In the genomic region with DNA sequence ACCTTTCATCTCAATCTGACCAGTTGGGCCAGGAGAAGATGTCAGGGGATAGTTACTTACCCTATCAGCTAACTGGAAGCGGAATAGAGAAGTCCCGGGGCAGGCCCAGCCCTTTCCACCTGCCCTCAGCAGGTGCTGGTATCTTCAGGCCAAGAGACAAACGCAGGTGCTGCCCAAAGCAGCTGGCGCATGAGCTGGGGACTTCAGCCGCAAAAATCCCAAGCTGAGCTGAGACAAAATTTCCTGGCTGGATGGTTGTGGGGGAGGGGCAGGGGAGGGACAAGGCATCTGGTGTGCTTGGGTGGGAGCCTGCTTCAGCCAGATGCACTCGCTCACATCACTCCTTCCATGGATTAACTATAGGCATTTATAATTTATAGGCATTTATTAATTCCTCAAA, we compare ENCODE assay signal across 14 mouse cellular contexts.
A peak's percentile ranks its signal among the peaks of the same experiment; 100 is the strongest.
DNase-seq lines count a peak whose midpoint lies in the region; ATAC-seq and TF ChIP-seq lines count a peak whose summit lies in the region.
"Had no signal": no experiment of that assay in that cellular context is flagged by ENCODE, and none has a peak within 500 bp of the region (broad histone marks: within the 10 kb centered on the region; RNA-seq: fewer than 3 reads in every experiment).

No protein-coding gene starts in this region.

- no peak overlapping the region for H3K4me3 ChIP-seq in hindbrain, embryonic 10.5 days
- H3K4me3 ChIP-seq in hindbrain, embryonic 13.5 days, result no peak overlapping the region
- no peak overlapping the region for H3K4me3 ChIP-seq in midbrain, embryonic 14.5 days (replicated peaks; ENCODE audit: low read depth, low read length)
- H3K4me3 ChIP-seq in midbrain, embryonic 13.5 days (replicated peaks), result no peak overlapping the region
- H3K4me3 ChIP-seq in myocyte, result no peak overlapping the region
- H3K4me3 ChIP-seq: heart, embryonic 10.5 days; limb, embryonic 12.5 days; lung, embryonic 15.5 days; midbrain, embryonic 10.5 days; stomach, embryonic 15.5 days had no signal

- TF ChIP-seq CTCF in brain, embryonic 14.5 days (IDR thresholded peaks at IDR 0.05; ENCODE audit: borderline replicate concordance, extremely low read depth, insufficient read depth, insufficient read length), result no peak

- H3K27me3 ChIP-seq in hindbrain, embryonic 10.5 days (ENCODE audit: insufficient read depth, poor library complexity, severe bottlenecking), result peaks cover 22% of the 10 kb centered on the region
- peaks cover 29% of the 10 kb centered on the region for H3K27me3 ChIP-seq in hindbrain, embryonic 13.5 days
- no peaks in the 10 kb centered on the region for H3K27me3 ChIP-seq in midbrain, embryonic 14.5 days (ENCODE audit: control insufficient read depth, insufficient read depth, low read length)
- peaks cover 18% of the 10 kb centered on the region for H3K27me3 ChIP-seq in midbrain, embryonic 13.5 days
- H3K27me3 ChIP-seq in myocyte (ENCODE audit: control insufficient read depth, insufficient read depth, insufficient read length), result peaks cover 90% of the 10 kb centered on the region

- H3K9me3 ChIP-seq in hindbrain, embryonic 10.5 days, result no peaks in the 10 kb centered on the region
- 0 out of 2 replicates have a peak, but pooled peaks cover 3% of the 10 kb centered on the region for H3K9me3 ChIP-seq in hindbrain, embryonic 13.5 days
- no peaks in the 10 kb centered on the region for H3K9me3 ChIP-seq in midbrain, embryonic 14.5 days (ENCODE audit: control insufficient read depth, low read length)
- no peaks in the 10 kb centered on the region for H3K9me3 ChIP-seq in midbrain, embryonic 13.5 days
- H3K9me3 ChIP-seq: heart, embryonic 10.5 days; limb, embryonic 12.5 days; lung, embryonic 15.5 days; midbrain, embryonic 10.5 days; stomach, embryonic 15.5 days had no signal

- ATAC-seq in hindbrain, embryonic 13.5 days (ENCODE audit: low FRiP score), result no peak
- ATAC-seq in midbrain, embryonic 14.5 days (ENCODE audit: low FRiP score, low TSS enrichment), result no peak
- no peak for ATAC-seq in midbrain, embryonic 13.5 days

- 66% methylated on average over 6 of the region's 6 CpGs for WGBS in hindbrain, embryonic 10.5 days
- 56% methylated on average over 6 of the region's 6 CpGs for WGBS in hindbrain, embryonic 13.5 days
- WGBS in midbrain, embryonic 14.5 days, result 48% methylated on average over 6 of the region's 6 CpGs
- 60% methylated on average over 6 of the region's 6 CpGs for WGBS in midbrain, embryonic 13.5 days

- peak; percentile 19 for DNase-seq in hindbrain, embryonic 10.5 days (ENCODE audit: low spot score)
- peak; percentile 31 for DNase-seq in midbrain, embryonic 14.5 days
- DNase-seq in brain, embryonic 14.5 days (ENCODE audit: low read depth), result peak; percentile 55
- DNase-seq in spleen, postnatal 36 days (ENCODE audit: low spot score in 2 of 2), result no peak
- DNase-seq: heart, postnatal 4 days; kidney, adult 18-20 months had no signal

- TF ChIP-seq POLR2A in brain, embryonic 14.5 days (IDR thresholded peaks at IDR 0.05; ENCODE audit: borderline replicate concordance, extremely low read depth, insufficient read depth, insufficient read length, poor library complexity, severe bottlenecking), result no peak
- no peak for TF ChIP-seq POLR2A in myocyte (IDR thresholded peaks at IDR 0.05; ENCODE audit: insufficient read length, low read depth)

- no peak overlapping the region for H3K4me2 ChIP-seq in hindbrain, embryonic 13.5 days
- no peak overlapping the region for H3K4me2 ChIP-seq in midbrain, embryonic 14.5 days (ENCODE audit: low read length)
- no peak overlapping the region for H3K4me2 ChIP-seq in midbrain, embryonic 13.5 days (replicated peaks)
- no peak overlapping the region for H3K4me2 ChIP-seq in myocyte (ENCODE audit: low read depth)
- H3K4me2 ChIP-seq: limb, embryonic 12.5 days; lung, embryonic 15.5 days; stomach, embryonic 15.5 days had no signal

- no peaks in the 10 kb centered on the region for H3K79me2 ChIP-seq in myocyte (ENCODE audit: control insufficient read depth, insufficient read depth)

- H3K9ac ChIP-seq in hindbrain, embryonic 13.5 days, result no peak overlapping the region
- H3K9ac ChIP-seq in midbrain, embryonic 14.5 days (replicated peaks; ENCODE audit: low read length), result no peak overlapping the region
- H3K9ac ChIP-seq in midbrain, embryonic 13.5 days (replicated peaks), result no peak overlapping the region
- H3K9ac ChIP-seq: limb, embryonic 12.5 days; lung, embryonic 15.5 days; stomach, embryonic 15.5 days had no signal

- no peaks in the 10 kb centered on the region for H3K36me3 ChIP-seq in hindbrain, embryonic 10.5 days
- no peaks in the 10 kb centered on the region for H3K36me3 ChIP-seq in hindbrain, embryonic 13.5 days
- no peaks in the 10 kb centered on the region for H3K36me3 ChIP-seq in midbrain, embryonic 14.5 days (ENCODE audit: control insufficient read depth, insufficient read depth, low read length)
- no peaks in the 10 kb centered on the region for H3K36me3 ChIP-seq in midbrain, embryonic 13.5 days
- no peaks in the 10 kb centered on the region for H3K36me3 ChIP-seq in myocyte (ENCODE audit: control insufficient read depth, insufficient read depth)
- H3K36me3 ChIP-seq: heart, embryonic 10.5 days; limb, embryonic 12.5 days; lung, embryonic 15.5 days; midbrain, embryonic 10.5 days; stomach, embryonic 15.5 days had no signal

- no peak overlapping the region for H3ac ChIP-seq in myocyte (ENCODE audit: control insufficient read depth, insufficient read length)

- no peak overlapping the region for H3K27ac ChIP-seq in hindbrain, embryonic 10.5 days
- H3K27ac ChIP-seq in hindbrain, embryonic 13.5 days, result no peak overlapping the region
- no peak overlapping the region for H3K27ac ChIP-seq in midbrain, embryonic 14.5 days (replicated peaks; ENCODE audit: low read depth, low read length)
- H3K27ac ChIP-seq in midbrain, embryonic 13.5 days, result no peak overlapping the region
- H3K27ac ChIP-seq: heart, embryonic 10.5 days; limb, embryonic 12.5 days; lung, embryonic 15.5 days; midbrain, embryonic 10.5 days; stomach, embryonic 15.5 days had no signal

- H3K4me1 ChIP-seq in hindbrain, embryonic 10.5 days (replicated peaks), result peaks cover 27% of the 10 kb centered on the region
- H3K4me1 ChIP-seq in hindbrain, embryonic 13.5 days (replicated peaks), result peaks cover 11% of the 10 kb centered on the region
- peaks cover 6% of the 10 kb centered on the region; the same call in 1 of the 2 replicates for H3K4me1 ChIP-seq in midbrain, embryonic 14.5 days (ENCODE audit: control insufficient read depth, insufficient read depth, low read length)
- peaks cover 13% of the 10 kb centered on the region for H3K4me1 ChIP-seq in midbrain, embryonic 13.5 days (replicated peaks)

TF ChIP-seq in myocyte, 11 proteins besides CTCF, POLR2A, EP300 and RAD21:
- TF ChIP-seq TCF3 (IDR thresholded peaks at IDR 0.05; ENCODE audit: insufficient read length, low read depth), result peak; percentile 26
- peak in 2 of 3 experiments; percentile 27 to 43 for TF ChIP-seq MYOD1 (IDR thresholded peaks at IDR 0.05; ENCODE audit: control insufficient read depth in 1 of 3, insufficient read length in 2 of 3, low read depth in 2 of 3)
- no peak for TF ChIP-seq TCF12 (IDR thresholded peaks at IDR 0.05; ENCODE audit: insufficient read depth, poor library complexity, severe bottlenecking)
- TF ChIP-seq MYOG (IDR thresholded peaks at IDR 0.05; ENCODE audit: control insufficient read depth in 1 of 3, insufficient read depth in 1 of 3, insufficient read length in 2 of 3, low read depth in 2 of 3), result peak in 2 of 3 experiments; percentile 15 to 70

Comparison
In these comparisons a context has a peak if more than half of its experiments do, and no peak if none do; other contexts are left out.
1. DNase-seq: peak in hindbrain, embryonic 10.5 days (single experiment), midbrain, embryonic 14.5 days (single experiment) and brain, embryonic 14.5 days (single experiment); none in spleen, postnatal 36 days (0 of 2).